Mouse (Mus musculus) frontal cortex, postnatal 36 days (tissue): ENCODE results near the gene Stard9.
"Not testable (repeated sequence)": the region's sequence is repeated elsewhere in the genome, so short reads cannot be mapped to it uniquely, and the experiment has no call there.

Source experiments
- DNase-seq, 2 experiments: peaks; one replicate each; pipeline ENCODE4 v3.0.0; 2022; ENCODE audit warnings: low spot score in 2 of 2

Stard9 gene

DNA sequence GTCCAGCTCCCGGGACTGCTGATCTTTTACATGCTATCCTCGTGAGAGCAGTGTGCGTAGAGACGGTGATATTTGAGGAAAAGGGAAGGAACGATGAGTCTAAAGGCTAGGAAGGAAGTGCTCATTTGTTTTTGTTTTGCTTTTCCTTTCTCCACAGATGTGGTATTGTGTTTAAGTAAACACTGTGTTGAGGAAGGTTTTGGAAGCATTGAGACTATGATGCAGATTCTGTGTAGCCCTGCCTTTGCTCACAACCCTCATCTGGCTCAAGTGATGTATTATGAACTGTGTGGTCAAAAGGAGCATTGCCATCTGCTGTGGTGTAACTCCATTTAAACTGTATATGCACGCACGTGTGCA, 24.0 kb downstream of the Stard9 start:
- no peak for DNase-seq

DNA sequence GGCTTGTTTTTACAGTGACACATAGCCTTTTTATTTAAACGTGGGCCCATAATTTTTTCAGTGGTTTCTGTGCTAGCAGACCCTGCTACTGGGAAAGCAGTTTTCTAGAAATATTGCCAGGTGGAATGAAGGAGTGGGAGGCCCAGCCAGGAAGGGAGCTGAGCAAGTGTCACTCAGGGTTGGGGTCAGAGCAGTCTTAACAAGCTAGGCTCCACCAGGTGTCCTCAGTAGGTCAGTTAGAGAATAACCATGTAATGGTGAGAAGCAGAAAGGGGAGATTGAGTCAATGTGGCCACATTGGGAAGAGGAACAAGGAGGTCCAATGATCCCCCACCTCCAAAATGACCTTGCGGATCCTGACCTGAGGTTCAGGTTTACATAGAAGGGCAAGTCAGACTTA, 25.8 kb downstream of the Stard9 start:
- DNase-seq, result no peak

DNA sequence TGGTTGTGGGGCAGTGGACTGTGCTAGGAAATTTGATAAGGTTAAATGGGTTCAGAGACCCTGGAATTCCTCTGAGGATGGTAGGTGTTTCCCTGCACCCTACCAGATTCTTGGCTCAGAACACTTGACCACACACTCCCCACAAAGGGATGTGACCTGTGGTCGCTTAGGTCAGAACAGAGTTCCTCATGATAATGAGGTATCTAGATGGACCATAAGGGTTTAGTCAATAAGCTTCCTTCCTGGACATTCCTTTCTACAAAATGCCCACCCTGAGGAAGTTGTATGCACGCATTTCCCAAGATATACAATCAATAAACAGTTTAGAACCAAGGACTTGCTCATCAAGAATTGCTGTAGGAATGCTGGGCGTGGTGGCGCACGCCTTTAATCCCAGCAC, 27.0 kb downstream of the Stard9 start:
- DNase-seq, result no peak

DNA sequence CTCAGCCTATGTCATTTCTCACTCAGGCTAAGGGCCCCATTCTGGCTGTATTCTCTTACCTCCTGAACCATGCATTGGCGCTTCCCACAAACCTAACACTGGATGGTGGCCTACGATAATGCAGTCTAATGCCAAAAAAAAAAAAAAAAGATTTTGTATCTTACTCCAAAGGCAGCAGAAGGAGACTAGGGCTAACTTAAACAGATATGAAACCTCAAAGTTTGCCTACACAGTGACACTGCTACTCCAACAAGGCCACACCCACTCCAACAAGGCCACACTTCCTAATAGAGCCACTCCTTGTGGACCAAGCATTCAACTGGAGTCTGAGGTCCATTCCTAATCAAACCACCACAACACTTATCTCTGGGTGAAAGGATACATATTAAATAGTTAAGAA, 27.8 kb downstream of the Stard9 start:
- no peak for DNase-seq

DNA sequence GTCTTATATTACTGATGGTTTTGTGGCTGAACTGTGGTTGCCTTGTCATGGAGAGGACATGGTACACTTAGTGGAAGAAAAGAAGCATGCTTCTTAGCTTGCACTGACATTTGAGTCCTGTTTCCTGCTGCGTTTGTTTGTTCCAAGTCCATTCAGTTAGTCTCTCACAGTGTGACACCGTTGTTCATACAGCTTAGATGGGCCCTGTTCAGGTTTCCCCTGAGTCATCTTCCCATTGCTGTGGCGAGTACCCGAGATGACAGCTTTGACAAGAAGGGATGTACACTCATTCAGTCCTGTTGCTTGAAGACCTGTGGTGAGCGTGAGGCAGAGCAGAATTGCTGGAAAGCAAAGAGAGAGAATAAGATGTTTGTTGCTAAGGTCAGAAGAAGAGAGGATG, 29.6 kb downstream of the Stard9 start:
- no peak for DNase-seq

DNA sequence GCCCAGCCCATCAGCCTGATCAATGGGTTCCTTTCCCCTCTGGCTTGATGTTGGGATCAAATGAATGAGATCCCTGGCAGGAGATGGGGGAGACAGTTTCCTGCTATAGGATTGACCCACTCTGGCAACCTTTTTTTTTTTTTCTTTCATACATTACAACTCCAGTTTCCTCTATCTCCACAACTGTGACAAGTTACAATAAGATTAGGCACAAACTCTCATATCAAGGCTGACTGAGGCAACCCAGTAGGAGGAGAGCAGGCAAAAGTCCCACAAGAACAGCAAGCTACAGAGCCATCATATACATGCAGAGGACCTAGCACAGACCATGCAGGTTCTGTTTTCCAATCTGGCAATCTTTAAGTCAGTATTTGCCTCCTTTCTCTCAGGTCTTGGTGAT, 30.4 kb downstream of the Stard9 start:
- no peak for DNase-seq

DNA sequence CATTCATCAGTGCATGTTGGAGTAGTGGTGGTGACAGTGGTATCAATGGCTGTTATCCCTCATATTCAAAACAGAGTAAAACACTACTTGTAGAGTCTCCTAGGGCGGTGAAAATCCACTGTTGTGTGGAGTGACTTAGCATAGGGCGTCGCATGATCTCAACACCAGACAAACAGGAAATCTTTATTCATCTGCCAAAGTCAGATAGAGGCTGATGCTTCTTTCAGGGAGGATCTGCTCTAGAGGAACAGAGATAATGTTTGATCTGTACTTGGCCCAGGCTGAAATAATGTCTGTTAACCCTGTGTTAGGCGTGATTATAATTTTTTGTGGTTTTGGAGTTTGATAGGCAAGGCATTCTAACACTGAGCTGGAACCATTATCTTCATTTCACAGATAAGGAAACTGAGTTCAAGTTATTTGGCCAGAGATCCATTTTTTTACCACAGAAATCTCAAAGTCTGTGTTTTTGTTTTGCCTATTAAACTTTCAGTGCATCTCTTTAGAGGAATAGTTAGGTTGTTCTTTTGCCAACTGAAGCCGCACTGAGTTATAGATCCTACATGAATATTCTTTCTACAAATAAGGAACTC, 31.7 kb downstream of the Stard9 start:
- DNase-seq, result no peak

DNA sequence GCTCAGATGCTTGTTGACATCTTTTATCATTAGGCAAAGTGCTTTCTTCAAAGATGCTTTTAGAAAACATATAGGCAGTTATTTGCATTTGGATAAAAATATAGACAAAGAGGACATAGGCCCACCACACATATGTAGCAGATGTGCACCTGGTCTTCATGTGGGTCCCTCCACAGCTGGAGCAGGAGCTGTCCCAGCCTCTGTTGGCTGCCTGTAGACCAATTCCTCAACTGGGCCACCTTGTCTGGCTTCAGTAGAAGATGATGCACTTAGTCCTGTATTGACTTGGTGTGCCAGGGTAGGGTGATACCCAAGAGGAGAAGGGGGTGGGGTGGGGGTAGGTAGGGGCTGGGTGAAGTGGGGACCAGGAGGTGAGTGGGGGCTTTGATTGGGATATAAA, 33.8 kb downstream of the Stard9 start:
- no peak for DNase-seq

DNA sequence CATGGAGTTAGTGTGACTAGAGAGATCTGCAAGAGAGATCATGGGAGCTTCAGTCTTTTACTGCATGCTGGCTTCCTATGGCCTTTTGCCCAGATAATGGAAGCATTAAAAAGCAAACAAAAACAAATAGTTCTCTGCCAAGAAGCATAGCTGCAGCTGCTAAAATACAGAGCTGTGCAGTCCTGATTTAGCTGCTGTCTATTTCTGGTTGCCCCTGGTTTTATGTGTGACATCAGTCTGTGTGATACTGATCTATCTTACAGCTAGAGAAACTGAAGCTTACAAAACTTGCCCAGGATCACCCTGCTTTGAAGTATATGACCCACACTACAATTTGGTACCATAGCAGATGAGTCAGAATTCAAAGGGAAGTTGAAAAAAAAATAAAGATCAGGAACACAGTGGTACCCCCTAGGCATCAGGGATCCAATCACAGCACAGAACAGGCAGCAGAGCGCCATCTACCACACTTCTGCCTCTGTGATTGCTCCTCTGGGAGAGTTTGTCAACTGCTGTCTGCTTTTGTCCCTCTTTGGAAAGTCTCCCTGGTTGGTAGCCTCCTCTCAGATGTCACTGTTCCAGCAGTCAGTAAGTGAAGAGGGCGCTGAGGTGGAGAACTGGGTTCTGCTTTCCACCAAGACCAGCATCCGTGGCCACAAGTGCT, 34.7 kb downstream of the Stard9 start:
- DNase-seq, result no peak

DNA sequence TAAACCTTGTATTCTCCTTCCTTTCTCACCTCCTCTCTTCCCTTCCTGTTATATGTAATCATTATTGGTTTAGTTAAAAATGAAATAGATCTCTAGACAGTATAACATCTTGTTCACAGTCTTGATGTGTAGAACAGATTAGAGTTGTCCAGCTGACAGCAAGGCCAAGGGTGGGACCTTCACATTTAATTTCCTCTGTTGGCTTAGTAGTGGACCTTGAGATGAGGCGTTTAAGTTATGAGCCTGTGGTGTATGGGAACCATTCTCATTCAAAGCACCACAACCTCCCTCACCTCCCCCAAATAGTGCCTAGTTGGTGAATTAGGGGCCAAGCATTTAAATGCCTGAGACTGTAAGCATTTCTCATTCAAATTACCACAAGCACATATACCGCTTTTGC, 38.5 kb downstream of the Stard9 start:
- no peak for DNase-seq

DNA sequence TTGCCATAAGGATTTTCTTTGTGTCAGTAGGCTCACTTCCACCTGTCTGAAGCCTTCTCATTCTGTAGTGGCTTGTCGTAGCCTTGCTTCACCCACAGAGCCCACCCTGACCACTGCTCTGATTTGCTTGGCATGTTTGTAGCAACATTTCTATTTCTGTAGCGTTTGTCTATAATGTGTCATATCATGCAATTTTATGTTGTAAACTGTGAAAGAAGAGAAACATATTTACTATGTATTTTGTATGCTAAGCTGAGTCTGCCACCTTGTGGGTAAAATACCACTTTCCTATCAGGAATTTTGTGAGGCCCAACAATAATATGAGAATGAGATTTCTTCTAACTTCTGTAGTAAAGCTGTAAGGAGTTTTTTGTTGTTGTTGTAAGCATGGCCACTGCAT, 41.3 kb downstream of the Stard9 start:
- DNase-seq, result peak in 1 of 2 experiments; percentile 10

DNA sequence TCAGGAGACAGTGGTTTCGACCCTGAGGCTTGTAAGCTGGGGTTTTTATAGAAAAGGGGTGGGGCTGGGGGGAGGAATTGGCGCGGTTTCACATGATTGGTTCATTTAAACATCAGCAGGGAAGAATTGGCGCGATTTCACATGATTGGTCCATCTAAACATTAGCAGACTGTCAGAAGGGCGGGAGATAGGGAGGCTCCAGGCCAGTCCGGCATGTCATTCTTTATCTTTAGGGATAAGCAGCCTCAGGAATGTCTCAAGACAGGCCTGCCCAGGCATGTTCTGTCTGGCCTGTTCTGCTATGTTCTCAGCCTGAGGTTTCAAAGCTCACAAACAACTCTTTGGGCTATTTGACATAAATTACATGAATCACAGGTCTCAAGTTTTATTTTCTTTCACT, 52.2 kb downstream of the Stard9 start:
- DNase-seq, result not testable (repeated sequence)

DNA sequence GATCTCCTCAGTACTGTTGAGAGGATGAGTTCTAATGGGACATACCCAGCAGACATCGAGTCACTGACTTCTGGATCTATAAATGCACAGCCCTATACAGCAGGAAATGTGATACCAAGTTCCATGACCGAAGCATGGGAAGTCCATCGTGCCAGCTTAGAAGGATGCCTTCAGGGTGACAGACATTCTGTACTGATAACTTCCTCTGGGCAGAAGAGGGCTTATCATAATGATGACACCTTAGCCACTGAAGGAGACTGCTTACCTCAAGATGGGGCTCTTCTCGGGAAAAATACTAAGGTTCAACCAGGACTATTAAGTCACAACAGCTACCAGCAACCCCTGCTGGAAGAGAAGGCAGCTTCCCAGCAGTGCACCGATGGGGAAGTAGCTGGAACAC, 68.8 kb downstream of the Stard9 start:
- DNase-seq, result no peak

DNA sequence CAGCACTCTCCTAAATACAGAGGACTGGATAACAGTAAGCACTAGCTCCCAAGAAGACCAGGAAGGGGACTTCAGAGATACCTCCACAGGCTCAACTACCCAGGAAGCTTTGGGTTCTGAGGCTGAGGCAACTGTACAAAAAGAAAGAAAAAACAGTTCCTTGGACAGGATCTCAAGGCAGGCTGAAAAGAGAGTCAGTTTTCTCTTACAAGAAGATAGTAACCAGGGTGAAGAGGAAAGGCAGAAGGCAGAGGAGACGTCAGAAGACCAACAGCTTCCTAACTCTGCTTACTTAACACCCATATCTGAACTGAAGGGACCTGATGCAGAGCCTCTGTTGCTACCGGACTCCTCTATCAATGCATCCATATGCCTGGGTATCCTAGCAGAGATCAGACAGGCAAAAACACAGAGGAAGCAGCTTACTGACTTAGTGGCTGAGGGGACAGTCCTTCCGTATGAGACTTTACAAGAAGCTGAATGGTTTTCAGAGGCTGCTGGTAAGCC, 71.5 kb downstream of the Stard9 start:
- DNase-seq, result no peak

DNA sequence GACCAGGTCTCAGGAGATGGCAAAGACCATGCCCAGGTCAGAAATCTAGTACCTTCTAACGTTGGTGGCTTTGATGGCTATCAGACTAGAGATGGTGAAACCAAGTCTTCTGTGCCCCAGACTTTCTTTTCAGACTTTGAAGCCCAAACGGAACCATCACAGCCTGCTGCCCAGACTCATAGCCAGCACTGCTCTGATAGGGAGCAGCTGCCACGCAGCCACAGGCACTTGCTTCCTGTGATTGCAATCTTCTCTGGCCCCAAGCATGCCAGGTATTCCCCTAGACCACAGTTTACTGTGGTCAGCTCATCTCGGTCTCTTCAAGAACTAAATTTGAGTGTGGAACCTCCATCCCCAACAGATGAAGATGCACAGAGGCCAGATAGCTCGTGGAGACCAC, 73.8 kb downstream of the Stard9 start:
- DNase-seq, result no peak

DNA sequence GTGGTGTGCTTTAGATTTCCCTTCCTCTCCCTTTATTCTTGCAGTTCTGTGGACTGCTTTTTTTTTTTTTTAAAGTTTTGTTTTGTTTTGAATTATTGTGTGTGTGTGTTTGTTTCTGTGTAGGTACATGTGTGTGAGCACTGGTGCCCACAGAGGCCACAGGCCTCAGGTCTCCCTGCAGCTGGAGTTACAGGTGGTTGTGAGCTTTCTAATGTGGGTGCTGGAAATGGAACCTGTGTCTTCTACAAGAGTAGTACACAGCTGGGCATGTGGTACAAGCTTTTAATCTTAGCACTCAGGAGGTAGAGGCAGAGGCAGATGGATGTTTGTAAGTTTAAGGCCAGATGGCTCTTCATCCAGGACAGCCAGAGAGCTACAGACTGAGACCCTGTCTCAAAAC, 78.1 kb downstream of the Stard9 start:
- DNase-seq, result no peak

DNA sequence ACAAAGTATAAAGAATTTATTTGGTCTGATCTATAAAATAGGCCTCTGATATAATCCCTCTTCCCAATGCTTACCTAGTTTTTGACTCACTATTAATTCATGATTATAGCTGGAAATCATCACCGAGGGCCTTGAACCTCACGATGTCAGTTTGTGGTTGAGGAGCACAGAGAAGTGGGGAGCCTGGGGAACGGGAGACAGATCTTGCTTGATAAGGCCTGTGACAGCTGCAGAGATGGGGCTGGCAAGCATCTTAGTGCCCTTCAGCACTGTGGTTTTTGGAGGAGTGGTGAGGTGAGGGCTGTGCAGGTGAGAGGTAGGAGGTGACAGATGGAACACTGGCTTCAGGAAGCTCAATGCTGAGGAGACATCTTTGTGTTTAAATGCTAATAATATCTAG, 81.2 kb downstream of the Stard9 start:
- DNase-seq, result no peak

DNA sequence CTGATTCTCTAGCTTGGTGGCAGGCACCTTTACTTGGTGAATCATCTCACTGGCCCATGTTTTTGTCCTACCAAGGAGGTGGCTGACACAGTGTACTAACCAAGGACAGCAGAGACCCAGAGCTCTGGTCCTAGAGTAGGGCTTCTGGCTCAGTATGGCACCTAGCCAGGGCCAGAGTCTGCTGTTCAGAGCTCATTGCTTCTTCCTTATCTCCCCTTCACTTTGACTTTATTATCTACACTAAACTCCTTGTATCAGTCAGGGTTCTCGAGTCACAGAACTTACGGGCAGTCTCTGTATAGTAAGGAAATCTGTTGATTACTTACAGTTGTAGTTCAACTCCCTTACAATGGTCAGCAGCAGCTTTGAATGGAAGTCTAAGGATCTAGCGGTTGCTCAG, 82.0 kb downstream of the Stard9 start:
- no peak for DNase-seq

DNA sequence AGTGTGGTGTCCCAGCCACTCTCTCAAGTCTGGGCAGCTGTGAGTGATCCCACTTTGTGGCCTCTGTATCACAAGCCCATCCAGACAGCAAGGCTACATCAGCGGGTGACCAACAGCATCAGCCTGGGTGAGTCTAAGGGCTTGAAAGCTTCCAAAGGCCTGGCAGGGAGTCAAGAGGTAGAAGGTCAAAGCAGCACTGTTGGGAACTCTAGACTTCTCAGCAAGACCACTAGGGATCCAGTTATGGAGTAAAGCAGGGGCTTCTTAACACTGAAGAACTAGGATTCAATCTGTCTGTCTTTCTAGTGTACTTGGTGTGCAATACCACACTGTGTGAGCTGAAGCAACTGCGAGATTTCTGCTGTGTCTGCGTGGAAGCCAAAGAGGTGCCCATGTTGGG, 84.5 kb downstream of the Stard9 start:
- no peak for DNase-seq

DNA sequence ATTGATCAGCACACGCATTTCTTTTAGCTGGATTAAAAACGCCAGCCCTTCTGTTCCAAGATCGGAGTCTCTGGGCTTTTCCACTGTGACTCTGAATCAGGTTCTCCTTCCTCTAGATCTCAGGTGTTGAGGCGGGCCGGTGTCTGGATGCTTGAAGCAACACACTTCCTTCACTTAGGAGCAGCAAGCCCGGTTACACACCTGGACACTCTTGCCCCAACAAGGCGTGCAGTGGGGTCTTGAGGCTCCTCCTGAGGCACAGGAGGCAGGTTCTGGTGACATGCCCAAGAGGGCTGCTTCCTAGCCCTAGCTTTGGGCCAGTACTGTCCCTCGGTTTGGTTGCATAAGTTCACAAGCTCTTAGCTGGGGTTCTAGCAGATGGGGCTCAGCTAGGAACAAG, 89.6 kb downstream of the Stard9 start:
- DNase-seq, result no peak

DNA sequence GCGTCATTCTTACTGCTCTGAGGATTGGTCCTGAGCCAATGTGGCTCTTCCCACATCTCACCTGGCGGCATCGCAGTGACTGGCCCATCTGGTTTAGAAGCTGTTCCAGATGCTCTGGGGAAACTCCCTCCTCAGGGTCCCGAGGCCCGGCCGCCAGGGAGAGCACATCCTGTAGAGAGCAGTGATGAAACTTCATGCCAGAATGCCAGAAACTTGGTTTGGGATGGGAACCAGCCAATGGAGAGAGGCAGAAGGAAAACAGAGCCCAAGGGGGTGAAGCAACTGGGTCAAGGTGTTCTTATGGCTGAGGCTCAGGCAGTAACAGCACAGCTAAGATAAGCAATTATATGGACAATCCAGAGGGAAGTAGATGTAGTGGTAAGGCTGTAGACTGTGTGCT, 91.9 kb downstream of the Stard9 start:
- DNase-seq, result no peak

DNA sequence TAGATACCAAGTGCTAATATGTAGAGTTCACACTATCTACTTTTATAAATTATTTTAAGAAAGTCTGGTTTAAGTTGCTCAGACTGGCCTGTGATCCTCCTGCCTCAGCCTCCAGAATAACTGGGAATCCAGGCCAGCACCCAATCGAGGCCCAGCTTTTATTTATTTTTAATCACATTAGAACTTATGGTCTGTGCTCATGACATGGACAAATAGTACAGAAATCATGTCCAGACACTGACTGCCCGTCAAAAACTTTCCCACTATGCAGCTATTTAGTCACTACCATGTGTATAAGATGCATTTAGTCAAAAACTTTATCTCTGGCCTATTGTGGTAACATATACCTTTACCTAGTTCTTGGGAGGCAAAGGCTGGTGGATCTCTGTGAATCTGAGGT, 93.0 kb downstream of the Stard9 start:
- DNase-seq, result no peak

DNA sequence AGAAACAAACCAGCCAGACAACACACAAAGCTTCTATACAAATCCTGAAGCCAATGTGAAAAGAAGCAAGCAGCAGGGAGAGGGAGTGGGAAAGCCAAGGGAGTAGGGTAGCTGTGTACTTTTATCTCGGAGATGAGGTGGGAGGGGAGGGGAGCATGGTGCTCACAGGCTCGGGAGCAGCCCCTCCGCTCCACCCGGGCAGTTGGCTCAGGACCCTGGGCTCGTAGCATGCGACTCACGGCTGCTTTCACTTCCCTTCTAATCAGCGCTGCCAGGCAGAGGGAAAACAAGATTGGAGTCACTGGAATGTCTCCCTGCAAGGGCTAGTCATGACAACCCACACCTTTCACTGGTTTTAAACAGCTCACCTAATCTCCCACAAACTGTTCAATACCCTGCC, 93.6 kb downstream of the Stard9 start:
- DNase-seq, result no peak

DNA sequence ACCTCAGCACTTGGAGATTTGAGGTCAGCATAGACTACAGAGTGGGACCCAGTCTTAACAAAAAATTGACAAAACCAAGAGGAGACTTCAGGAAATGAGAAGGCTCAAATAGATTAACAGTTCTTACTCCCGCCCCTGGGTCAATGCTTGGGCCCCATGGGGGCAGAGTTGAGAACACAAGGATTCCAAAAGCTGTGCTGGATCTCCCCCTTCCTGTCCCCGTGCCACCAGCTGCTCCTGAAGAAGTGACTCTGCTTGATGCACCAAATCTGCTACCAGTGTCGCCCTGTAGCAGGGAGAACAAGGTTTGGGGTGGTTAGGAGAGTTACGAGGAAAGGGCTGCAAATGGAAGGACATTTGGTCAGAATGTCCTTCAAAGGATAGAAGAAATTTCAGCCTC, 94.7 kb downstream of the Stard9 start:
- DNase-seq, result no peak
